Comparison of ENCODE assay signal across 15 mouse cellular contexts in genomic region chr9:74160361-74160933, GRCm38 (mm10). TPM values are rescaled to one million over a fixed set of nuclear protein-coding genes. Genes with fewer than 3 reads are reported as not detected.
"Had no signal": no experiment of that assay in that cellular context is flagged by ENCODE, and none has a peak within 500 bp of the region (broad histone marks: within the 10 kb centered on the region; RNA-seq: fewer than 3 reads in every experiment).

No protein-coding gene starts in this region.

- H3K27me3 ChIP-seq: kidney, embryonic 15.5 days; liver, embryonic 15.5 days had no signal

- H3K9ac ChIP-seq: kidney, embryonic 15.5 days; liver, embryonic 15.5 days; neural tube, embryonic 12.5 days had no signal

- DNase-seq: kidney, postnatal 14 days; lung, adult 2 months; lung, postnatal 36 days had no signal

- ATAC-seq: lung, postnatal 0 days had no signal

- H3K36me3 ChIP-seq: kidney, embryonic 15.5 days; limb, embryonic 10.5 days; liver, embryonic 15.5 days; neural tube, embryonic 12.5 days had no signal

- H3K4me3 ChIP-seq: kidney, embryonic 15.5 days; left cerebral cortex, adult 2 months; limb, embryonic 10.5 days; liver, embryonic 15.5 days; neural tube, embryonic 12.5 days had no signal

- H3K4me2 ChIP-seq: kidney, embryonic 15.5 days; liver, embryonic 11.5 days; liver, embryonic 15.5 days; neural tube, embryonic 12.5 days had no signal

- H3K4me1 ChIP-seq: kidney, embryonic 15.5 days; limb, embryonic 10.5 days; liver, embryonic 15.5 days; neural tube, embryonic 12.5 days had no signal

- H3K27ac ChIP-seq: kidney, embryonic 15.5 days; left cerebral cortex, adult 2 months; limb, embryonic 10.5 days; liver, embryonic 15.5 days; neural tube, embryonic 12.5 days; stomach, postnatal 0 days had no signal

- H3K9me3 ChIP-seq: kidney, embryonic 15.5 days; limb, embryonic 10.5 days; liver, embryonic 15.5 days; neural tube, embryonic 12.5 days had no signal

RNA-seq across cellular contexts. Expression of gene Wdr72, which starts 50.3 kb away (rescaled TPM):
- total RNA-seq: megakaryocyte progenitor cell, adult 5-6 weeks; monocyte, adult 5-6 weeks; neutrophil, adult 5-6 weeks had no signal
- polyA plus RNA-seq: large intestine, adult 2 months; liver, embryonic 15.5 days had no signal
